Mouse (Mus musculus): ENCODE results near the gene Ttll11. TPM values are rescaled to one million over a fixed set of nuclear protein-coding genes. Genes with fewer than 3 reads are reported as not detected.

The Ttll11 gene
- total RNA-seq, 1 experiment, result 0.31 TPM

DNA sequence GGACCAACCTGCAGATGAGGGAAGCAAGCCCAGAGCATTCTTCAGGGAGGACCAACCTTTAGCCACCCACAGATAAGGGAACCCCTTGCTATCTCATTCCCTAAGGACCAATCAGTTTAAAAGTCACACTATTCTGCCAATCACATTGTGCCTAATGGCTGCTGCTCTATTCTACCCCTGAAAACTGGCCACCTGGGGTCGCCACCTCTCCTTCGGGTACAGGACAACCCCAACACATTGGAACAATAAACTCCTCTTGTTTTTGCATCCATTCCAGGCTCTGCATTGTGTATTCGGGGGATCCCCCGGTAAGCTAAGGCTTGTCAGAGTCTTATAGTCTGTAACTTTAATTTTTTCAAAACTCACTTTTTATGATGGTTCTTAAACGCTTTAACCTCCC is 218.3 kb downstream of the Ttll11 start:
- in situ Hi-C loops (cut with MboI; ENCODE audit: low sequenced_read_pairs in 2 of 2, unreplicated experiment in 2 of 2), result no loop called here
- Histone ChIP-seq H3K27ac (ENCODE audit: insufficient read depth, low read depth, low read length, poor library complexity, severe bottlenecking) (no peak overlapping the region), H3K36me3 (ENCODE audit: control insufficient read depth, insufficient read depth, low read length, poor library complexity, severe bottlenecking) (no peaks in the 10 kb centered on the region), H3K9ac (ENCODE audit: insufficient read depth, low read depth, low read length, poor library complexity, severe bottlenecking) (no peak overlapping the region), H3K4me3 (ENCODE audit: insufficient read depth in 1 of 2, low read depth in 1 of 2, low read length in 2 of 2, poor library complexity in 1 of 2, severe bottlenecking in 1 of 2) (no peak overlapping the region), H3K4me1 (ENCODE audit: control insufficient read depth in 2 of 2, insufficient read depth in 2 of 2, low read length in 2 of 2, poor library complexity in 1 of 2) (peaks cover 0 to 7% of the 10 kb centered on the region in 2 experiments; a peak in 1 of 4 replicates), H3K9me3 (ENCODE audit: control insufficient read depth, insufficient read depth, low read depth, low read length) (no peaks in the 10 kb centered on the region)
- no peak for TF ChIP-seq ZC3H11A (IDR thresholded peaks at IDR 0.05; ENCODE audit: borderline replicate concordance, low read depth, low read length)
- TF ChIP-seq CHD2 (IDR thresholded peaks at IDR 0.05; ENCODE audit: low read depth, low read length), result no peak
- no peak for DNase-seq (ENCODE audit: low read depth, low spot score)

DNA sequence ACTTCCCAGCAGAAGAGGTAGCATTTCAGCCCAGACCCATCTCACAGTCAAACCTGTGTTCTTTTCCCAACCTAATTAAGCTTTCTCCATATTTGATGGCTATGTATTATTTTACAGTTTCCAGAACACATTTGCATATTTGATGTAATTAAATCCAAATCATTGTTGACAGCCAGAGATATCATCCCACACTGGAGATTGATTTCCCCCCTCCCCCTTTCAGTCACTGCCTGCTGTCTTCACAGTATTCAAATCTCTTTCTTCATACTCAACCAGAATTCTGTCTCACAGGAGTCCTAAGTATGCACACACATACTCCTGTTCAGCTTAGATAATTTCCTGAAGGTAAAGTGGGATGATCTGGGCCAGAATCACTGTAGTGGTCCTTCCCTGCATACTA is 218.8 kb downstream of the Ttll11 start:
- Histone ChIP-seq H3K36me3 (ENCODE audit: control insufficient read depth, insufficient read depth, low read length, poor library complexity, severe bottlenecking) (no peaks in the 10 kb centered on the region), H3K27ac (ENCODE audit: insufficient read depth, low read depth, low read length, poor library complexity, severe bottlenecking) (no peak overlapping the region), H3K9me3 (ENCODE audit: control insufficient read depth, insufficient read depth, low read depth, low read length) (no peaks in the 10 kb centered on the region), H3K4me3 (ENCODE audit: insufficient read depth in 1 of 2, low read depth in 1 of 2, low read length in 2 of 2, poor library complexity in 1 of 2, severe bottlenecking in 1 of 2) (no peak overlapping the region), H3K4me1 (ENCODE audit: control insufficient read depth in 2 of 2, insufficient read depth in 2 of 2, low read length in 2 of 2, poor library complexity in 1 of 2) (0 out of 4 replicates have a peak, but pooled peaks cover 0 to 2% of the 10 kb centered on the region in 2 experiments), H3K9ac (ENCODE audit: insufficient read depth, low read depth, low read length, poor library complexity, severe bottlenecking) (no peak overlapping the region)
- TF ChIP-seq CHD2 (IDR thresholded peaks at IDR 0.05; ENCODE audit: low read depth, low read length) (no peak), ZC3H11A (IDR thresholded peaks at IDR 0.05; ENCODE audit: borderline replicate concordance, low read depth, low read length) (no peak), ZNF384 (IDR thresholded peaks at IDR 0.05; ENCODE audit: low read depth, low read length) (no peak), MAFK (IDR thresholded peaks at IDR 0.05; ENCODE audit: insufficient read depth, low read depth, low read length) (no peak), HCFC1 (IDR thresholded peaks at IDR 0.05; ENCODE audit: borderline replicate concordance, insufficient read depth, low read length) (no peak)
- no peak for DNase-seq (ENCODE audit: low read depth, low spot score)
- in situ Hi-C loops (cut with MboI; ENCODE audit: low sequenced_read_pairs in 2 of 2, unreplicated experiment in 2 of 2), result no loop called here

DNA sequence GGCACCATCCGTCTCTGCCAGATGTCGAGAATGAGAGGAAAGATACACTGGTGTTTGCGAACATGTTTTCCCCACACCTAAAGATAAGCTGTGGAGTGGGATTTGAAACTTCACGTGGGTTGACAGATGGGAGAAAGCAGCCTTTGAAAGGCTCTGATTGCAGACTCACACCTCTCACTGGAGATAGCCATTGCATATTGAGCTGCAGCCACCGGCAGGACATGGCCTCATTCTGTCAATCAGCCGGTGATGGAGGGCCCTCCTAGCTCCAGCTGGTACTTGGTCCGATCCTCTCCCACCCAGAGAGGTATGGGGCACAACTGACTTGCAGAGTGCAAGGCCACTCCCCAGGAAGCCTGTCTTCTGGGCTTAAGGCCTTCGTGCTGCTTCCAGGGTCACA is 219.4 kb downstream of the Ttll11 start:
- Histone ChIP-seq H3K9me3 (ENCODE audit: control insufficient read depth, insufficient read depth, low read depth, low read length) (no peaks in the 10 kb centered on the region), H3K4me3 (ENCODE audit: insufficient read depth in 1 of 2, low read depth in 1 of 2, low read length in 2 of 2, poor library complexity in 1 of 2, severe bottlenecking in 1 of 2) (no peak overlapping the region), H3K9ac (ENCODE audit: insufficient read depth, low read depth, low read length, poor library complexity, severe bottlenecking) (no peak overlapping the region), H3K36me3 (ENCODE audit: control insufficient read depth, insufficient read depth, low read length, poor library complexity, severe bottlenecking) (no peaks in the 10 kb centered on the region), H3K27ac (ENCODE audit: insufficient read depth, low read depth, low read length, poor library complexity, severe bottlenecking) (no peak overlapping the region), H3K4me1 (ENCODE audit: control insufficient read depth in 2 of 2, insufficient read depth in 2 of 2, low read length in 2 of 2, poor library complexity in 1 of 2) (0 out of 4 replicates have a peak, but pooled peaks cover 0 to 2% of the 10 kb centered on the region in 2 experiments)
- in situ Hi-C loops (cut with MboI; ENCODE audit: low sequenced_read_pairs in 2 of 2, unreplicated experiment in 2 of 2), result no loop called here
- TF ChIP-seq ZNF384 (IDR thresholded peaks at IDR 0.05; ENCODE audit: low read depth, low read length), result no peak
- TF ChIP-seq ZC3H11A (IDR thresholded peaks at IDR 0.05; ENCODE audit: borderline replicate concordance, low read depth, low read length), result no peak
- TF ChIP-seq HCFC1 (IDR thresholded peaks at IDR 0.05; ENCODE audit: borderline replicate concordance, insufficient read depth, low read length), result no peak
- no peak for TF ChIP-seq MAFK (IDR thresholded peaks at IDR 0.05; ENCODE audit: insufficient read depth, low read depth, low read length)
- no peak for TF ChIP-seq CHD2 (IDR thresholded peaks at IDR 0.05; ENCODE audit: low read depth, low read length)
- no peak for DNase-seq (ENCODE audit: low read depth, low spot score)

DNA sequence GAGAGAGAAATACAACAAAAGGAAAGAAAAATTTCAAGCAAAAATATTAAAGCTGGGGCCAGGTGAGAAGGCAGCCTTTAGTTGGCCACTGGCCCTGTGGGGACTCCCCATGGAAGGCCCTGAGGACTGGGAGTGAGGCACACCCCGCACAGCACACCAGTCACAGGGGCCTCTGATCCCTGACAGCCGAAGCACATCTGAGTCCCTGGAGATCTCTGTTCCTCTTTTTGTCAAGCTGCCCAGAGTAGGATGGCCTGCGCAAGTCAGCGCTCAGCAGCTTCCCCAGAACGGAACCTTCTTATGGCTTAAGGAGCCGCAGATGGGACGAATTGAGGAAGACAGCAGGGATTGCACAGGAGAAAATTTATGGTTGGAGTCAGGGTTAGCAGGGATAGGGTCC is 223.2 kb downstream of the Ttll11 start:
- no peak overlapping the region for H3K4me3 ChIP-seq (ENCODE audit: insufficient read depth in 1 of 2, low read depth in 1 of 2, low read length in 2 of 2, poor library complexity in 1 of 2, severe bottlenecking in 1 of 2)
- no peaks in the 10 kb centered on the region for H3K4me1 ChIP-seq (ENCODE audit: control insufficient read depth in 2 of 2, insufficient read depth in 2 of 2, low read length in 2 of 2, poor library complexity in 1 of 2)
- H3K36me3 ChIP-seq (ENCODE audit: control insufficient read depth, insufficient read depth, low read length, poor library complexity, severe bottlenecking), result no peaks in the 10 kb centered on the region
- TF ChIP-seq ZC3H11A (IDR thresholded peaks at IDR 0.05; ENCODE audit: borderline replicate concordance, low read depth, low read length) (no peak), MAFK (IDR thresholded peaks at IDR 0.05; ENCODE audit: insufficient read depth, low read depth, low read length) (no peak), HCFC1 (IDR thresholded peaks at IDR 0.05; ENCODE audit: borderline replicate concordance, insufficient read depth, low read length) (no peak)
- H3K9ac ChIP-seq (ENCODE audit: insufficient read depth, low read depth, low read length, poor library complexity, severe bottlenecking), result no peak overlapping the region
- no peak for DNase-seq (ENCODE audit: low read depth, low spot score)
- H3K27ac ChIP-seq (ENCODE audit: insufficient read depth, low read depth, low read length, poor library complexity, severe bottlenecking), result no peak overlapping the region
- in situ Hi-C loops (cut with MboI; ENCODE audit: low sequenced_read_pairs in 2 of 2, unreplicated experiment in 2 of 2), result no loop called here
- no peaks in the 10 kb centered on the region for H3K9me3 ChIP-seq (ENCODE audit: control insufficient read depth, insufficient read depth, low read depth, low read length)

DNA sequence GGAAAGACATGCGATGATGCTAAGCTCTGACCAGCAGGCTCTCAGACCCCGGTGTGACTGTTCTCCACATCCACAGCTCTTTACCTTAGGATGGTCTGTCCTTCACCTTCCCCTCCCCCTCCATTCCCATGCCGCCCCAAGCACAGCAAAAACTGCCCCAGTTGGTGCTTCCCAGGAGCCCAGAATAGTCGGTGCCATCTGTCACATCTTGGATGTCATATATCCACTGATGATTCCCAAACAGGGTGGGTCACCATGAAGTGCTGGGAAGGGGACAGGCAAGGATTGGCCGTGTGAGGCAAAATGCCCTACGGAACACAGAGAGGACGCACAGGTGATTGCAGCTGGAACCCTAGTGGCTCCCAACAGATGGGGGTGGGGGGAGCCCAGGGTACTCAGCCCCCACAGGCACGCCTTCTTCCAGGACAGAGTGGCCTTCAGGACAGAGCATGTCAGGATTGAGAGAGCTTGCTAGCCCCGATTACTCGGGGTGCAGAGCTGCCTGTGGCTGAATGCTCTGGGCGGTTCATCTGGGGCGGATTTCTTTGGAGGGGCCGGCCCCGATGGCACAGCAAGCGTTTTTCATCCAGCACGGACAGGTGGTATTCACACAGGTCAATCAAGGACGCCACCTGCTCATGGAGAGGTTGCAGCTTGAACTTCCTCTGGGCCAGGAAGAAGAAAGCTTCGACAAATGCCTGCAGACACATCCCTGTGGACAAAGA is 227.8 kb downstream of the Ttll11 start:
- H3K9me3 ChIP-seq (ENCODE audit: control insufficient read depth, insufficient read depth, low read depth, low read length), result no peaks in the 10 kb centered on the region
- in situ Hi-C loops (cut with MboI; ENCODE audit: low sequenced_read_pairs in 2 of 2, unreplicated experiment in 2 of 2), result no loop called here
- no peak overlapping the region for H3K9ac ChIP-seq (ENCODE audit: insufficient read depth, low read depth, low read length, poor library complexity, severe bottlenecking)

More for the DNA sequence above, 227.8 kb downstream of the Ttll11 start:
- Histone ChIP-seq H3K36me3 (ENCODE audit: control insufficient read depth, insufficient read depth, low read length, poor library complexity, severe bottlenecking) (no peaks in the 10 kb centered on the region), H3K4me3 (ENCODE audit: insufficient read depth in 1 of 2, low read depth in 1 of 2, low read length in 2 of 2, poor library complexity in 1 of 2, severe bottlenecking in 1 of 2) (no peak overlapping the region), H3K4me1 (ENCODE audit: control insufficient read depth in 2 of 2, insufficient read depth in 2 of 2, low read length in 2 of 2, poor library complexity in 1 of 2) (no peaks in the 10 kb centered on the region), H3K27ac (ENCODE audit: insufficient read depth, low read depth, low read length, poor library complexity, severe bottlenecking) (no peak overlapping the region)
- TF ChIP-seq HCFC1 (IDR thresholded peaks at IDR 0.05; ENCODE audit: borderline replicate concordance, insufficient read depth, low read length), result no peak
- no peak for DNase-seq (ENCODE audit: low read depth, low spot score)
